Mouse (Mus musculus): Measurements from ENCODE around the gene Lrrc10b. TPM values are rescaled to one million over a fixed set of nuclear protein-coding genes. Genes with fewer than 3 reads are reported as not detected.
A peak's percentile ranks its signal among the peaks of the same experiment; 100 is the strongest.

The Lrrc10b gene
- total RNA-seq, 2 experiments from 2014 or later = 1.0 to 1.1 TPM

DNA sequence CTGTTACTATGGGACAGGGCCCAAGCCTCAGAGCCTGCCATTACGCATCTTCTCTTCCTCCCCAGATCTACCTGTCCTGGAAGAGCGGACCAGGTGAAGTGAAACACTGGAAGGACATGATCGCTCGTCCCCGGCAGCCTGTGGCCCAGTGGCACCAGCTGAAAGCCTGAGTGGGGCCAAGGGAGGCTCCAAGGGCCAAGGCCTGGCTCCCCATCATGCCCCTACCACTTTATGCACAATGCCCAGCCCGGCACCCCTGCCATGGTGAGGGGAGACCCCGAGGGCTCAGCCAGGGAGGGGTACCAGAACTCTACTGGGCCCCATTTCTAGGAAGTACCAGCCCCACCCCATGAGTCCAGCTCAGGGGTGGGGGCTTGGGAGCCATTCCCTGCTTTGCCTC, 9.0 kb downstream of the Lrrc10b start:
- DNase-seq = no peak
- intact Hi-C loops (cut with DNase I) = no loop called here

DNA sequence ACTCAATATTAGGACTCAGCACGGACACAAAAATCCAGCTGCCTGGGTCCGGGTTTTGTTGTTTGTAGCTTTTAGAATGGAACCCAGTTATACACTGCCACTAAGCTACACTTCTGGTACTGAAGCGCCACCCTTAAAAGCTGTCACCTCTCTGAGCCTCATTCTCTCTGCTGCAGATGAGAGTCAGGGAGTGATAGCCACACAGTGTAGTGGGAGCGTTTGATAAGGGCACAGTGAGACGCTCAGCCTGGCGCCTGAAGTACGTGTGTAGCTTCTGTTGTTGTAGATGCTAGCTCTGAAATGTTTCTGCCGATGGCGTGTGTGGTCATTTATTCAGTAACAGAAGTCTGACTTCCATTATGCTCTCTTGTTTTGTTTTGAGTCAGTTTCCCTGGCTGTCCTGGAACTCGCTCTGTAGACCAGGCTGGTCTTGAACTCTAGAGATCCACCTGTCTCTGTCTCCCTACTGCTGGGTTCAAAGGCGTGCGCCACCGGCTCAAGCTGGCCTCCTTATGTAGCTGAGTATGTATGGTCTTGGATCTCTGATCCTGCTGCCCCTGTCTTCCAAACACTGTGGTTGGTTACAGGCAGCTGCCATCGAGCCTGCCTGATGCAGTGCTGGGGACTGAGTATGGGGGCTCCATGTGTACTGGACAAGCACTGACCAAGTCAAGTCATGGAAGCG, 12.4 kb downstream of the Lrrc10b start:
- intact Hi-C loops (cut with DNase I) = no loop called here

DNA sequence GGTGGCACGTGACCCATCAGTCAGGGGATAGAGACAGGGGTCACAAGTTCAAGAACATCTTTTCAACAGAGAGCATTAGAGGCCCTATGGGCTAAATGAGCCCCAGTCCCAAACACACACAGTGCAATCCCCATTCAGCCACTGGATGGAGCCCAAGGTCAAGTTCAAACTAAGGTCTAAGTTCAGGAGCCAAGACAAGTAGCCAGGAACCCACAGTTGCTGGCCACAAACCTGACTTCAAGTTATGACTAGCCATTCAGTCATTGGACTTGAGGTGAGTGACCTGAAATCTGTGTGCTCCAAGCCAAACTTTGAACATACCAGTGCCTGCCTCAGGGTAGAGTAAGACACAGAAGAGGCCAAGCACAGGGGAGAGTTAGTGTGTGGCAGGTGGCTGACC, 19.8 kb downstream of the Lrrc10b start:
- intact Hi-C loops (cut with DNase I) = loop anchor here (5.0 kb wide), 1 partner anchor 180 kb away; no protein-coding TSS in a partner anchor
- DNase-seq = no peak

More for the DNA sequence above, 12.4 kb downstream of the Lrrc10b start:
- no peak for DNase-seq

DNA sequence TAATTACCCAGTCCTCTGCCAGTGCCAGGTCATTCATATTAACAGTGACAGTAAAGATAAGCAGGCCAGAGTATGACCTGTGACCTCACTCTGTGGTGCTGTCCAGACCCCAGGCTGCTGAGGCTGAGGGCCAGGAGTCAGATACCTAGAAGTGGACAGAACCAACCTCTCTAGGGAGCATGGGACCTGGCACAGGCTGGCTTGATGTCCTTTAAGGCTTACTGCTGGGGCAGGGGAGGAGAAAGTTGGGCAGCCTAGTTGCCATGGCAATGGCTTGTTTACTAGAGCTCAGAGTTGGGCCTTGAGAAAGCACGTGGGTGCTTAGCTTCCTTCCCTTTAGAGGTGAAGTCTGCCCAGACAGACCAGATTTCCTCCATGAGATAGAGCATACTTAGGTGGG, 20.5 kb downstream of the Lrrc10b start:
- intact Hi-C loops (cut with DNase I) = loop anchor here (1.0 to 5.0 kb wide), 2 partner anchors 103 to 179 kb away; no protein-coding TSS in a partner anchor
- no peak for DNase-seq

DNA sequence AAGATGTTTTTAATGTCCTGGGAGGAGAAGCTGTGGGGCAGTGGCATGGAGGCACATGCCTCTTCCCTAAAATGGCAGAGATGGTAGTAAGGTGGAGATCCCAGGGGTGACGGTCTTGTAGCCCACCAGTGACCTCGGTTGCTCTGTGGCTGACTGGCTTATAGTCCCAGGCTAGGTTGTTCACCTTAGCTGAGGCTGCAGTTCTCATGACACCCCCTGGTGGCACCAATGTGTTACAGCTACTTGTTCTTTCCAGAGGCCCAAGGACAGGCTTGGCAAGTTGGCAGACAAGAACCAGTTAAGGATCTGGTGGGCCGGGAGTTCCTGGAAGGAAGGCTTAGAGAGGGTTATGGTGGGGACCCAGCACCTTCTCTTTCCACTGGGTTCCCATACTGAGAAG, 21.4 kb downstream of the Lrrc10b start:
- intact Hi-C loops (cut with DNase I) = loop anchor here (1.0 to 5.0 kb wide), 3 partner anchors 43 to 179 kb away; no protein-coding TSS in a partner anchor
- peak; percentile 54 to 65 for DNase-seq

DNA sequence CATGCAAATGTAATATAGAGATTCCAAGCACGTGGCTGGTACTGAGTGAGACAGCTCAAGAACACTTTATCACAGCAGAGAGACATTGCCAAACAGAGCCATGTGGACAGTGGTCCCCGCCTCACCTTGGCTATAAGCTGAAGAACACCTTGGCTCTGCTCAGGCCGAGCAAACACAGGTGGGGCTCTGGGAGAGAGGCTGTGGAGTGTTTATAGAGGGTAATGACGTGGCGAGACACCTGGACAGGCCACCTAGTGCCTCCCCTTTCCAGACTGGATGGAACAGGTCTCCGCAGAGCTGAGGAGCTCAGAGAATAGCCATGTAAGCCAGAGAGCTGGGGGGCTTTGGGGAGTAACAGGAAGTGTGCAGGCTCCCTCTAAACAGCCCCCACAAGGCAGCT, 22.3 kb downstream of the Lrrc10b start:
- no peak for DNase-seq
- intact Hi-C loops (cut with DNase I) = loop anchor here (2.0 to 5.0 kb wide), 2 partner anchors 42 to 178 kb away; no protein-coding TSS in a partner anchor

DNA sequence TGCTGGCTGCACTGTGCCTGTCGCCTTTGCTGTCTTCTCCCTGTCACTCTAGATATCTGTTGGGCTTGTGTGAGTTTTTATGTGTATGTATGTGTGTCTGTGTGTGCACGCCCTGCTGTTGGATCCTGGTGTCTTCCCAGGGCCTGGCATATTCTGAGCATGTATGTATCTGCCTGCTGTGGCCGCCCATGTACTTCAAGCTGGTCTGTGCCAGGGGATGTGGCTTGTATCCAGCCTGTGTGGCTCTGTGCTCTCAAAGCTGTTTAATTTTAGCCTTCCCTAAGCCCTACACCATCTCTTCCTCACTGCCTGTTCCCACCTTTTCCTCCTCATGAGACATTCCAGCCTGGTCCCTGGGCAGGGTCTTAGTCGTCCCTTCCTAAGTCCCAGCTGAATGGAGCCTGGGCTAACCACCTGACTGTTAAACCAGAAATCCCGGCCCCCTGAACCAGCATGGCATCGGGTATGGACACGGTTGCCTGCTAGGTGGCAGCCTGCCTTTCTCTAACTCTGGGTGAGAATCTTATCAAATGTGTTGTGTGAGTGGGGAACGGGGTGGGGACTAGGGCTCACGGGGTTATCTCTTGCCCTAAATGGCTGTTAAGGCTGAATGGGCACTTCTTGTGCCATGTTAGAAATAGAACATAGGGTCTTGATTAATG, 23.3 kb downstream of the Lrrc10b start:
- intact Hi-C loops (cut with DNase I) = loop anchor here (1.0 to 2.0 kb wide), 2 partner anchors 16 to 41 kb away; no protein-coding TSS in a partner anchor
- peak; percentile 40 to 53 for DNase-seq

DNA sequence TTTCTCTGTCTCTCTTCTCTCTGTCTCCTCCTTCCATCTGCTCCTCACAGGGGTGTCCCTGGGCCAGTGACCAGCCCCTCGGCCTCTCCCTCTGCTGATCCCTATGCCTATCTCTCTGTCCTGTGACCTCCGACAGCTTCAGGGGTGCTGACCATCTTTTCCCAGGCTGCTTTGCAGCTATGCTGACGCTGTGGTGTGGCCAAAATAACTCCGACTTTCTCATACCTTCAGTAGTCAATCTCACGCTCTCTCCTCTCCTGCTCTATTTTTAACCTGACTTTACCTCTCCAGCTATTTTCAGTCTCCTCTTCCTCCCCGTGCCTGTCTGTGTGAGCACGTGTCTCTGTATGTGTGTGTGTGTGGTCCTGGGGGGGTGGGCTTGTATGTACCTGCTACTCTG, 24.0 kb downstream of the Lrrc10b start:
- no peak for DNase-seq

DNA sequence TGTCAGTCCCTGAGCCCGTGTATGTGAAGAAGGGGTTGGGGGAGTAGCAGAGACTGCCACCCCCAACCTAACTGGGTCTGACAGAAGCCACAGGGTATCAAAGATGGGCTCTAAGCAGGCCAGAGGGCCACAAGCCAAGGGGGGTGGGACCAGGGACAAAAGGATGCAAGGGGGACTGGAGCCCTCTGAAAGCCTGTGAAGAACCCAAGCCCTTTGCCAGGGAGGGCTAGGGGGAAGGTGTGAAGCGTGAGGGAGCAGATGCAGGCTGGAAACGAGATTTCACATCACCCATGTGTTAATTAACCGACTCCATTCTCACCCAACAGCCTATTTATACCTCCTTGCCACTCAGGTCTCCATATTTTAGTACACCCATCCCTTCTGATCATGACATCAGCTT, 25.4 kb downstream of the Lrrc10b start:
- intact Hi-C loops (cut with DNase I) = no loop called here

More for the DNA sequence above, 24.0 kb downstream of the Lrrc10b start:
- intact Hi-C loops (cut with DNase I) = loop anchor here (1.0 kb wide), 1 partner anchor 15 kb away; no protein-coding TSS in a partner anchor

DNA sequence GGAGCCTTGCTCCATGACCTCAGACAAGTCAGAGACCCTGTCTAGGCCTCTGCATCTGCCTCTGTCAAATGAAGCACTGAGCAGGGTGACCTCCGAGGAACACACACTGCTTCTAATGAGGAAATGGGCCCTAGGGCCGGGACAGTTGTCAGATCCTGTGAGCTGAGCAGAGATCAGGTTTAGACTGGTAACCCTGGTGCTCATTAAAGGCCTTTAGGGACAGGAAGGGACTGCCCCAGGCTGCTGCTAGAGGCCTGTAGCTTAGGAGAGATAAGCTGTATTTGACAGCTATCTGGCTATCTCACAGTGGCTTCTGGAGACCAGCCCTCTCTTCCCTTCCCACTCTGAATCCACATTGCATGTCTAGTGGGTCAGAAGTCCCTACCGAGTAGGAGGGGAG, 25.9 kb downstream of the Lrrc10b start:
- intact Hi-C loops (cut with DNase I) = no loop called here
- no peak for DNase-seq

More for the DNA sequence above, 25.4 kb downstream of the Lrrc10b start:
- no peak for DNase-seq

DNA sequence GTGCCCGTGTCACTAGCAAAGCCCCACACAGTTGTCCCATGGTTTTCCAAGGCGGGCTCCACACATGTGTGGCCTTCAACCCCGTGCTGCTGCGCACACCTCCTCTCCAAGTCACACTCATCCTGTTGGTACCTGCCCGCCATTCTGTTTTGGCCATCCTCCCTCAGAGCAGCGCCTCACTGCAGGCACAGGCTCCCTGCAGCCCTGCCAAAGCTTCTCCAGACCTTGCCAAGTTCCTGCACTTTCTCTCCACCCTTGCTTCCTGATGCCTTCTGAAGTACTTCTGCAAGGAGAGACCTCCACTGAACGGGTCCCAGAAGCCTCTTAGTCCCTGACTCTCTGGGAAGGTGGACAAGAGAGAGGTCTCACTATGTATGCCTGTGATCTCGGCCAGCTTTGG, 27.9 kb downstream of the Lrrc10b start:
- DNase-seq = peak in 1 of 2 experiments; percentile 35
- intact Hi-C loops (cut with DNase I) = no loop called here

DNA sequence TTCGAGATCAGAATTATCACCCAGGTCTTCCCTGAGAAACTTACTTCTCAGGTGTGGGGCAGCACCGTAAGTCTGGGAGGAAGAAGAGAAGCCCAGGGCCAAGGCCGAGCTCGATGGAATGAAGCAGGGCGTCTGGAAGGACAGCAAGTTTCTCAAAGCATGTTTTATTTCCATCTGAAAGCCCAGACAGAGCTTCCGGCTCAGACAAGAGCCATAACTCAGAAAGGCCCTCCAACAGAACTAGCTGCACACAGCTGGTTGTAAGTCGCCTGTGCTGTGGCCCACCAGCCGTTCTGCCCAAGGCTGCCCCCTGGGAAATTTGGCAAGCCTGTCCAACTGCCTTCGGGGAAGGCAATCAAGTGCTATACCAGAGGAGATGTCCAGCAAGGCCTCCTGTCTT, 29.8 kb downstream of the Lrrc10b start:
- intact Hi-C loops (cut with DNase I) = no loop called here
- no peak for DNase-seq

DNA sequence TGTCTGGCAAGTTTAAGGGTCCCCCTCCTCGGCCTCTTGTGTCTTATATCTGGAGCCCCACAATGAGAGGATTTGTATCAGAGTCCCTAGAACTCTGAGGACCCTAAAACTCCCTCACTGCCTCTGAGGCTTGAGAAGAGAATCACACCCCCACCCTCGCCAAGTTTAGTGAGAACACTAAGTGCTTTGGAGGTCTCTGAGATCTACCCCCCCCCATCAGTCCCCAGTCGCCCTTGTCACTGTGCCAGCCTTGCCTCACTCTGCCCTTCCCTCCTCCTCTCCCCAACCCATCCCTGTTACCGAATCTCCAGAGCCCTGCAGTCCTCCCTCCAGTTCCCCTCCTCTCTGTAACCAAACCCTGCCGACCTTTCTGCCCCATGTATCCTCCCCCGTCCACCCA, 30.5 kb downstream of the Lrrc10b start:
- no peak for DNase-seq
- intact Hi-C loops (cut with DNase I) = no loop called here

DNA sequence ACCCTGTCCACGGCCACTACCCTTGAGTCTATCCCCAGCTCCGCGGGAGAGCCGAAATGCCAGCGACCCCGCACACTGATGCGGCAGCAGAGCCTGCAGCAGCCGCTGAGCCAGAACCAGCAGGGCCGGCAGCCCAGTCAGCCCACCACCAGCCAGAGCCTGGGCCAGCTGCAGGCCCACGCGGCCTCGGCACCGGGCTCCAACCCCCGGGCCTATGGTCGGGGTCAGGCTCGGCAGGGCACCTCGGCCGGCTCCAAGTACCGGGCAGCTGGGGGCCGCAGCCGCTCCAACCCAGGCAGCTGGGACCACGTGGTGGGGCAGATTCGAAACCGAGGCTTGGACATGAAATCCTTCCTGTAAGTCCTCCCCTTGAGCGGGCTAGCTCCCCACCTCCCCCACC, 31.0 kb downstream of the Lrrc10b start:
- DNase-seq = no peak
- intact Hi-C loops (cut with DNase I) = no loop called here

DNA sequence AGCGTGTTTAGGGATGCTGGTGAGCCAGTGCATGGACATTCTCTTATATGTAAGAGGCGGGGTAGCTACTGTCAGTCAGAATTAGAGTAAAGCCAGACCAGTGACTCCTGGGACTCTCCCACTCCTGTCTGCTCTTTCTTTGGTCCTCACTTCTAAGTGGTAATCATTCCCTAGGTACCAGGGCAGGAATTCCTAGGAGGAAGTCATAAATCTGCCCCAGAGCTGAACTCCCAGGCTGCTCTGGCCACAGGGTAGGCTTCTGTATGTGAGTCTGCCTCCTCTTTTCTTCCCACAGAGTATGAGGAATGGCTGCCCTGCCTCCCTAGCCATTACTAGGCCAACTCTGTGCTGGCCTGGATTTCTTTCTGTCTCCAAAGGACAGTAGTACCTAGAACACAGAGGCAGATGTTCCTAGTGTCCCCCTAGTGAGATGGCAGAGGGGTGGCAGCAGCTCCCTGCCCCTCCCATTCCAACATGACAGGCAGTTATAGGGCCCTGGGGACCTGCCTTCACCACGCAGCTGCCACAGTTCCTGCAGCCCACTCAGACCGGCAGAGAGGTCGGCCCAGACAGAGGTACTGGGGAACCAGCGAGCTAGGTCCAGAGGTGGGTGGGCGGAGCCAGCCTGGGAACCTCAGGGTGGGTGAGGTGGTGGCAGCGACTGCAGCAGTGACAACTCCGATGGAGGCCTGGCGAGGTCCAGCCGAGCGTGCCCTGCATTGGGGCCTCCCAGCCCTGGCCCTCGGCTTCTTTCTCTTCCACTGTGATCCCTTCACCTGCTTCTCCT, 31.6 kb downstream of the Lrrc10b start:
- no peak for DNase-seq
- intact Hi-C loops (cut with DNase I) = no loop called here

DNA sequence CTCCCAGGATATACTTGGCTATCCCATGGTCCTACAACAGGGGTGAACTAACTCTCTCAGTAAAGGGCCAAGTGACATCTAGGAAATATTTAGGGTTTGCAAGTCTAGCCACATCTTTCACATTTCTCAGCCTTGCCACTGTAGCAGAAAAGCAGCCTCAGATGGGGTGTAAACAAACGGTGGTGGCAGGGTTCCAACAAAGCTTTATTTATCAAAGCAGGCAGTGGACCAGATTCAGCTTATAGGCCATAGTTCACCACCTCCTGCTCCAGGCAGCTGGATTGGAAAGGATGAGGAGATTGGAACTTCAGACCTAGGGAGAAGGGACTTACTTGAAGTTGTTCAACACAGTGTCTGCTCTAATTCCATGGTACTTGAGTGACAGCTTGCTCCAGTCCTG, 32.5 kb downstream of the Lrrc10b start:
- intact Hi-C loops (cut with DNase I) = no loop called here
- no peak for DNase-seq

DNA sequence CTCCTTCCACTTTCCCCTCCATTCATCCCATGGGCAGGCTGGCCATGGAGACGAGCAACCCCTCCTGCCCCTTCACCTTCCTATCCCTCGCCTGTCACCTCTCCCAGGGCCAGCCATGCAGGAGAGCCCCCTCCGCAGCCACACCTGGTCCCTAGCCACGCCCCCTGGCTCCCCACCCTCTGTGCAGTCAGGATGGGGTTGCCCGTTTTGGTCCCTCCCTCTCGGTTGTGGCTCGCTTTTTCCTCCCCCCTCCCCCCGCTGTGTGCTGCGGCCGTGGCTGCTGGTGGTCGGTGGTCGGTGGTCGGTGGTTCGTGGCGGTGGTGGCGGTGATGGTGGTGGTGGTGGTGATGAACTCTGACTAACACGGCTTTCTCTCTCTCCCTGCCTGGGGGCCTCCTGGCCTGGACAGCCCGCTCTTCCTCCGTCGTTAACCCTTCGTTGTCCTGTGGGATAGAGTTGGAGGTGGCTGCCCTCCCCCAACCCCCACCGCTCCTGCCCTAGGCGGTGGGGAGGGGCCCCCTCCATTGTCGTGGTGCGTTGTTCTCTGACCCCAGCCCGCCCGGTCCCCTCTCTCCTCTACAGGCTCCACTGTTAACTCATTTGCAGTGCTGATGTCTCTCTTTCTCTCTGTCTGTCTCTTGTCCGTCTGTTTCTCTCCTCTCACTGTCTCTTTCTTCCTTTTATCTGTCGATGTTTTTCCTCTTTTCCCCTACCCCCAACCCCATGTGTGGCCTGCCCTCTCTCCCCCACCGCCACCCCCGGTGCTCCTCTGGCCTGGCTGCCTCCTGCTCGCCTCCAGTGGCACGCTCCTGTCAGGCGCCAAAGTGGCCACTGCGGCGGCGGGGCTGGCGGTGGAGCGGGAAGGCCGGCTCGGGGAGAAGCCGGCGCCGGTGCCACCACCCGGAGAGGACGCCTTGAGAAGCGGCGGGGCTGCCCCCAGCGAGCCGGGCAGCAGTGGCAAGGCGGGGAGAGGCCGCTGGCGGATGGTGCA, 35.0 kb downstream of the Lrrc10b start:
- DNase-seq = no peak
- intact Hi-C loops (cut with DNase I) = no loop called here

DNA sequence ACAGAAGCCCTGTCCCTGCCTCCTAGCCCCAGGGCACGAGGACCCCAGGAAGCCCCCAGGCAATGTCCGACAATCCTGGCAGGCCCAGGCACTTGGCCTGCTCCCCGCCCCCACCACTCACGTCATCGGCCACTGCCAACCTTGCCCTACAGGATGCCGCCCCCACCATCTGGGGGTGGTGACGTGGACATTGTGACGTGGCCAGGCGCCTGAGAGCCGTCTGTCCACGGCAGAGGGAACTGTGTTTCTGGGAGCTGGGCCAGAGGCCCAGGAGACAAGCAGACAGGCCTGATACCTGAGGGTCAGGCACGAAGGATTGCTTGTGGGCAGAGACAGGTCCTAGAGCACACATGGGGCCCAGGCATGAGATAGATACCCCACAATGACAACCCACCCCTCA, 39.8 kb downstream of the Lrrc10b start:
- peak; percentile 69 for DNase-seq
- intact Hi-C loops (cut with DNase I) = no loop called here

DNA sequence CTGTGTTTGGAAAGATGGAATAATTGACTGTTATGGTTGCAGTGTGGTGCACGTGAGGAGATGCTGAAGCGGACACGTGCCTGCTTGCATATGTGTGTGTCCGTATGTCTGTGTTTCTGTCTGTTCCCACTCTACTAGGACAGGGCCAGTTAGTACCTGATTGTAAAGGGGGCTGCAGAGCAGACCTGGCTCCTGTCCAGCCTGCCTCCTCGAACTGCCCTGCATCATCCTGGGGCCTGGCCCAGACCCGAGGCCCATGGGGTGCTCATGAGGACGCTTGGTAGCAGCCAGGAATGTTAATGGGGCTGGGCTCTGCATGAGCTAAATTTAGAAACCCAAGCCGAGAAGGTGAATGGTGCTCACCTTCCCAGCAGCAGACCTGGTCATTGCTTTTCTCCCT, 40.4 kb downstream of the Lrrc10b start:
- DNase-seq = peak; percentile 43 to 48
- intact Hi-C loops (cut with DNase I) = no loop called here

DNA sequence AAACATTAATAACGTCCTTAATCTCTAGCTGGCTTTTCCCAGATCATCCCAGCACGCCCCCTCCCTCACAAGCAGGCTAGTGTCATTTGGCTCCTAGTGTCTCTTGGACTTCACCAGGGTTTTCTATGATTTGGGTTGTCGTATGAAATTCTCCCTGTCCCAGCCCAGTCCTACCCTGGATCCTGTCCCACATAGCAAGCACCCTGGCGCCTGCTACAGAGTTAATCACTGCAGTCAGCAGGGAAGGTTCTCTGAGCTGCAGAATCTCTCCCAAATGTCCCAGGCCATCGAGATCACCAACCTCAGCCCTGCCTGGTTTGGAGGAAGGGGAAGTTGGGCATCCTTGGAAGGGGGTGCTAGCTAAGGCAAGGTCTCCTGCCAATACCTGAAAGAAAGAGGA, 41.8 kb downstream of the Lrrc10b start:
- DNase-seq = no peak
- intact Hi-C loops (cut with DNase I) = no loop called here

All from heart, postnatal 36 days (tissue).